10 mouse cellular contexts compared by ENCODE assay signal in the genomic region with DNA sequence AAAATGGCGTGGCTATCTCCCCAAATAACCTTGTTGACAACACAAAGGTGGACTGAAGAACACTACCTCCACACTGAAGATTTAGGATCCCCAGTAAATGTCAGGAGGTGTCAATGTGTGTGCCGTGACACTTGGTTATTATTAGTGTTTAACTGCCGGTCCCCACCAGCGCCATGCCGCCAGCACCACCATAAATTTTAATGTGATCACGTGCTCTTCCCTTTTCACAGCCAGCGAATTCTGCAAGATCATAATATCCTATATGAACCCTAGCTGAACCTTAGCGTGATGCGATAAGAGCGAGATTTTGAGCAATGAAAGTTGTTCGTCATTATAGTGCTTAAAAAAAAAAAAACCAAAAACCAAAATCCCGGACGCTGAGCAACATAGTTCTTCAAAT.
DNase-seq lines count a peak whose midpoint lies in the region; ATAC-seq and TF ChIP-seq lines count a peak whose summit lies in the region.
"Had no signal": no experiment of that assay in that cellular context is flagged by ENCODE, and none has a peak within 500 bp of the region (broad histone marks: within the 10 kb centered on the region; RNA-seq: fewer than 3 reads in every experiment).

No protein-coding gene starts in this region.

- no peak for TF ChIP-seq CTCF in liver, postnatal 0 days (IDR thresholded peaks at IDR 0.05; ENCODE audit: low read depth)

- DNase-seq in forebrain, embryonic 10.5 days (ENCODE audit: extremely low spot score, low spot score) = no peak
- no peak for DNase-seq in liver, postnatal 0 days
- peak; percentile 66 for DNase-seq in limb, embryonic 11.5 days (ENCODE audit: low spot score)
- DNase-seq in adrenal gland, postnatal 10 days = no peak
- DNase-seq in left cerebral cortex, adult 11 months (ENCODE audit: low spot score) = no peak
- DNase-seq: cerebellum, adult 11-12 months; kidney, adult 18-20 months had no signal

- H3K4me2 ChIP-seq in forebrain, embryonic 13.5 days = no peak overlapping the region
- peak overlapping the region; percentile 56; the same call in 1 of the 2 replicates for H3K4me2 ChIP-seq in liver, embryonic 15.5 days
- no peak overlapping the region for H3K4me2 ChIP-seq in liver, postnatal 0 days (ENCODE audit: low read depth, low read length)
- H3K4me2 ChIP-seq in limb, embryonic 11.5 days (ENCODE audit: low read depth, severe bottlenecking) = peak overlapping the region; percentile 27; the same call in 1 of the 2 replicates
- peak overlapping the region; percentile 51 for H3K4me2 ChIP-seq in neural tube, embryonic 13.5 days

- no peaks in the 10 kb centered on the region for H3K9me3 ChIP-seq in forebrain, embryonic 10.5 days
- no peaks in the 10 kb centered on the region for H3K9me3 ChIP-seq in forebrain, embryonic 13.5 days (replicated peaks)
- no peaks in the 10 kb centered on the region for H3K9me3 ChIP-seq in liver, embryonic 15.5 days (replicated peaks)
- H3K9me3 ChIP-seq in liver, postnatal 0 days (ENCODE audit: low read length) = no peaks in the 10 kb centered on the region
- H3K9me3 ChIP-seq in limb, embryonic 11.5 days (ENCODE audit: control insufficient read depth, low read length) = no peaks in the 10 kb centered on the region
- no peaks in the 10 kb centered on the region for H3K9me3 ChIP-seq in neural tube, embryonic 13.5 days

- no peak for TF ChIP-seq EP300 in liver, postnatal 0 days (IDR thresholded peaks at IDR 0.05; ENCODE audit: low read depth)

- 95% methylated on average over 13 of the region's 13 CpGs for WGBS in forebrain, embryonic 10.5 days
- 86% methylated on average over 13 of the region's 13 CpGs for WGBS in forebrain, embryonic 13.5 days
- 66% methylated on average over 13 of the region's 13 CpGs for WGBS in liver, embryonic 15.5 days (ENCODE audit: insufficient replicate concordance)
- 69% methylated on average over 13 of the region's 13 CpGs for WGBS in liver, postnatal 0 days (ENCODE audit: insufficient replicate concordance)
- 19% methylated on average over 13 of the region's 13 CpGs for WGBS in limb, embryonic 11.5 days
- WGBS in neural tube, embryonic 13.5 days = 7% methylated on average over 13 of the region's 13 CpGs

- H3K27me3 ChIP-seq in forebrain, embryonic 10.5 days (ENCODE audit: poor library complexity, severe bottlenecking) = no peaks in the 10 kb centered on the region
- no peaks in the 10 kb centered on the region for H3K27me3 ChIP-seq in forebrain, embryonic 13.5 days
- no peaks in the 10 kb centered on the region for H3K27me3 ChIP-seq in liver, embryonic 15.5 days
- no peaks in the 10 kb centered on the region for H3K27me3 ChIP-seq in liver, postnatal 0 days (ENCODE audit: insufficient read depth, low read length)
- H3K27me3 ChIP-seq in limb, embryonic 11.5 days (ENCODE audit: control insufficient read depth, insufficient read depth, low read length) = no peaks in the 10 kb centered on the region
- H3K27me3 ChIP-seq in neural tube, embryonic 13.5 days = no peaks in the 10 kb centered on the region

- no peak overlapping the region for H3K4me3 ChIP-seq in forebrain, embryonic 10.5 days
- H3K4me3 ChIP-seq in forebrain, embryonic 13.5 days = no peak overlapping the region
- no peak overlapping the region for H3K4me3 ChIP-seq in liver, embryonic 15.5 days (replicated peaks)
- no peak overlapping the region for H3K4me3 ChIP-seq in liver, postnatal 0 days (ENCODE audit: low read depth, low read length)
- no peak overlapping the region for H3K4me3 ChIP-seq in limb, embryonic 11.5 days (ENCODE audit: low read depth, low read length)
- peak overlapping the region; percentile 16 for H3K4me3 ChIP-seq in neural tube, embryonic 13.5 days

- H3K4me1 ChIP-seq in forebrain, embryonic 10.5 days = peaks cover 13% of the 10 kb centered on the region
- peaks cover 3% of the 10 kb centered on the region; the same call in 1 of the 2 replicates for H3K4me1 ChIP-seq in forebrain, embryonic 13.5 days
- H3K4me1 ChIP-seq in liver, embryonic 15.5 days (replicated peaks) = no peaks in the 10 kb centered on the region
- H3K4me1 ChIP-seq in liver, postnatal 0 days (ENCODE audit: insufficient read depth) = no peaks in the 10 kb centered on the region
- peaks cover 8% of the 10 kb centered on the region; the same call in 1 of the 2 replicates for H3K4me1 ChIP-seq in limb, embryonic 11.5 days (ENCODE audit: control insufficient read depth, insufficient read depth, low read length)
- H3K4me1 ChIP-seq in neural tube, embryonic 13.5 days (replicated peaks) = peaks cover 30% of the 10 kb centered on the region

- H3K36me3 ChIP-seq in forebrain, embryonic 10.5 days (replicated peaks) = no peaks in the 10 kb centered on the region
- H3K36me3 ChIP-seq in forebrain, embryonic 13.5 days (ENCODE audit: poor library complexity, severe bottlenecking) = no peaks in the 10 kb centered on the region
- H3K36me3 ChIP-seq in liver, embryonic 15.5 days (replicated peaks) = no peaks in the 10 kb centered on the region
- H3K36me3 ChIP-seq in liver, postnatal 0 days (replicated peaks; ENCODE audit: insufficient read depth, low read length) = no peaks in the 10 kb centered on the region
- H3K36me3 ChIP-seq in limb, embryonic 11.5 days (ENCODE audit: control insufficient read depth, insufficient read depth, low read length) = no peaks in the 10 kb centered on the region
- no peaks in the 10 kb centered on the region for H3K36me3 ChIP-seq in neural tube, embryonic 13.5 days

- no peak for ATAC-seq in forebrain, embryonic 13.5 days
- no peak for ATAC-seq in liver, embryonic 15.5 days (ENCODE audit: insufficient read depth)
- no peak for ATAC-seq in liver, postnatal 0 days
- ATAC-seq in limb, embryonic 11.5 days (ENCODE audit: insufficient number of reproducible peaks, low FRiP score, low TSS enrichment, low read depth) = no peak
- ATAC-seq in neural tube, embryonic 13.5 days (ENCODE audit: low read depth) = peak; percentile 49

- H3K27ac ChIP-seq in forebrain, embryonic 10.5 days = 0 out of 2 replicates have a peak overlapping the region, but pooled peaks have one; percentile 51
- H3K27ac ChIP-seq in forebrain, embryonic 13.5 days = no peak overlapping the region
- no peak overlapping the region for H3K27ac ChIP-seq in liver, embryonic 15.5 days (replicated peaks)
- no peak overlapping the region for H3K27ac ChIP-seq in liver, postnatal 0 days (ENCODE audit: low read depth)
- peak overlapping the region; percentile 42; the same call in 1 of the 2 replicates for H3K27ac ChIP-seq in limb, embryonic 11.5 days (replicated peaks; ENCODE audit: low read depth, low read length)
- H3K27ac ChIP-seq in neural tube, embryonic 13.5 days (replicated peaks) = peak overlapping the region; percentile 92

- H3K9ac ChIP-seq in forebrain, embryonic 13.5 days = no peak overlapping the region
- H3K9ac ChIP-seq in liver, embryonic 15.5 days = no peak overlapping the region
- H3K9ac ChIP-seq in liver, postnatal 0 days (replicated peaks) = no peak overlapping the region
- H3K9ac ChIP-seq in limb, embryonic 11.5 days (ENCODE audit: low read length) = peak overlapping the region; percentile 2; the same call in 1 of the 2 replicates
- peak overlapping the region; percentile 47 for H3K9ac ChIP-seq in neural tube, embryonic 13.5 days

Comparison
In these comparisons a context has a peak if more than half of its experiments do, and no peak if none do; other contexts are left out.
1. H3K27ac ChIP-seq: peak in forebrain, embryonic 10.5 days (single experiment), limb, embryonic 11.5 days (single experiment) and neural tube, embryonic 13.5 days (single experiment); none in forebrain, embryonic 13.5 days (single experiment), liver, embryonic 15.5 days (single experiment) and liver, postnatal 0 days (single experiment).
2. H3K4me2 ChIP-seq: peak in liver, embryonic 15.5 days (single experiment), limb, embryonic 11.5 days (single experiment) and neural tube, embryonic 13.5 days (single experiment); none in forebrain, embryonic 13.5 days (single experiment) and liver, postnatal 0 days (single experiment).
3. H3K9ac ChIP-seq: peak in limb, embryonic 11.5 days (single experiment) and neural tube, embryonic 13.5 days (single experiment); none in forebrain, embryonic 13.5 days (single experiment), liver, embryonic 15.5 days (single experiment) and liver, postnatal 0 days (single experiment).